Mouse (Mus musculus) lung, adult 2 months (tissue): ENCODE measurements around the gene Tmem102.

Source experiments
- CTCF ChIP-seq: fragments of 200-500 bp; IDR thresholded peaks from 2 replicates; pipeline ENCODE4 v1.5.1; 2011; ENCODE audit warnings: mild to moderate bottlenecking, low read length, control low read depth; ENCODE audit not compliant: insufficient read depth
- POLR2A ChIP-seq: fragments of 200-500 bp; IDR thresholded peaks from 2 replicates; pipeline ENCODE4 v1.6.1; 2011; ENCODE audit warnings: low read depth, mild to moderate bottlenecking, control low read depth, low read length, borderline replicate concordance; ENCODE audit errors: extremely low read depth

- no peak for TF ChIP-seq CTCF
- TF ChIP-seq POLR2A: no peak
These were observed 9.7 kb upstream of the Tmem102 start, which contains the start of gene Gm39566 for GRCm38 (mm10) chr11:69815155-69815554.
